Comparison of ENCODE assay signal across 8 mouse cellular contexts in genomic region chr8:124925544-124926266, GRCm38 (mm10). TPM values are rescaled to one million over a fixed set of nuclear protein-coding genes. Genes with fewer than 3 reads are reported as not detected.
A peak's percentile ranks its signal among the peaks of the same experiment; 100 is the strongest.
DNase-seq lines count a peak whose midpoint lies in the region; ATAC-seq and TF ChIP-seq lines count a peak whose summit lies in the region.

No protein-coding gene starts in this region.

- TF ChIP-seq CTCF in thymus, adult 2 months (IDR thresholded peaks at IDR 0.05; ENCODE audit: borderline replicate concordance, control insufficient read depth, extremely low read depth, insufficient read depth, low read length, poor library complexity) = no peak

- peak; percentile 7; the same call in 1 of the 2 replicates for ATAC-seq in heart, embryonic 14.5 days (ENCODE audit: insufficient number of reproducible peaks, insufficient read depth, low FRiP score, low read depth)
- ATAC-seq in liver, embryonic 16.5 days (ENCODE audit: low read depth) = peak; percentile 64
- no peak for ATAC-seq in frontal cortex, adult (ENCODE audit: low TSS enrichment)

- H3K4me2 ChIP-seq in heart, embryonic 14.5 days (ENCODE audit: low read length) = no peak overlapping the region
- H3K4me2 ChIP-seq in liver, embryonic 16.5 days (ENCODE audit: low read depth, low read length) = no peak overlapping the region

- 24% methylated on average over 14 of the region's 14 CpGs for WGBS in heart, embryonic 14.5 days
- WGBS in thymus, adult 2 months = 17% methylated on average over 14 of the region's 14 CpGs
- WGBS in liver, embryonic 16.5 days (ENCODE audit: insufficient replicate concordance) = 19% methylated on average over 14 of the region's 14 CpGs

- peaks cover 60 to 92% of the 10 kb centered on the region in 2 experiments for H3K4me1 ChIP-seq in heart, embryonic 14.5 days (ENCODE audit: control insufficient read depth in 2 of 2, insufficient read depth in 2 of 2, low read length in 2 of 2)
- peaks cover 42% of the 10 kb centered on the region for H3K4me1 ChIP-seq in thymus, adult 2 months (replicated peaks; ENCODE audit: control insufficient read depth, insufficient read depth, low read length)
- peaks cover 35% of the 10 kb centered on the region for H3K4me1 ChIP-seq in liver, embryonic 16.5 days (ENCODE audit: control insufficient read depth, low read depth, low read length)

- peak overlapping the region; percentile 8; the same call in 1 of the 2 replicates for H3K9ac ChIP-seq in heart, embryonic 14.5 days (ENCODE audit: low read length)
- no peak overlapping the region for H3K9ac ChIP-seq in liver, embryonic 16.5 days (ENCODE audit: low read depth, low read length)

- intact Hi-C loops in heart, postnatal 25 days (cut with DNase I) = no loop called here

- no peak for DNase-seq in heart, postnatal 25 days (ENCODE audit: low spot score)
- DNase-seq in thymus, adult 2 months = peak; percentile 26
- DNase-seq in thymus, adult 18-20 months = no peak
- peak; percentile 31 for DNase-seq in yolk sac, embryonic 10.5 days (ENCODE audit: low spot score)
- no peak for DNase-seq in Muller cell, postnatal 12 days (ENCODE audit: inconsistent ontology term)

- TF ChIP-seq POLR2A in thymus, adult 2 months (IDR thresholded peaks at IDR 0.05; ENCODE audit: control insufficient read depth, extremely low read depth, insufficient read depth, low read length, poor library complexity) = no peak

- H3K9me3 ChIP-seq in heart, embryonic 14.5 days (ENCODE audit: control insufficient read depth, low read length) = no peaks in the 10 kb centered on the region
- no peaks in the 10 kb centered on the region for H3K9me3 ChIP-seq in liver, embryonic 16.5 days (replicated peaks; ENCODE audit: control insufficient read depth, low read length)

- no peak overlapping the region for H3K4me3 ChIP-seq in heart, embryonic 14.5 days (ENCODE audit: control insufficient read depth in 1 of 2, insufficient read depth in 1 of 2, low read depth in 1 of 2, low read length in 2 of 2)
- H3K4me3 ChIP-seq in thymus, adult 2 months (ENCODE audit: control insufficient read depth, insufficient read depth, low read length) = no peak overlapping the region
- no peak overlapping the region for H3K4me3 ChIP-seq in liver, embryonic 16.5 days (ENCODE audit: low read depth, low read length)

- H3K27ac ChIP-seq in heart, embryonic 14.5 days (replicated peaks in 1 of 2; ENCODE audit: control insufficient read depth in 1 of 2, insufficient read depth in 1 of 2, low read depth in 2 of 2, low read length in 2 of 2) = peak overlapping the region; percentile 74 to 87
- H3K27ac ChIP-seq in thymus, adult 2 months (ENCODE audit: control insufficient read depth, insufficient read depth, low read length) = no peak overlapping the region
- no peak overlapping the region for H3K27ac ChIP-seq in liver, embryonic 16.5 days (ENCODE audit: low read length)

- peaks cover 7% of the 10 kb centered on the region; the same call in 1 of the 2 replicates for H3K36me3 ChIP-seq in heart, embryonic 14.5 days (ENCODE audit: control insufficient read depth, insufficient read depth, low read length)
- no peaks in the 10 kb centered on the region for H3K36me3 ChIP-seq in thymus, adult 2 months (ENCODE audit: control insufficient read depth, insufficient read depth, low read length)
- H3K36me3 ChIP-seq in liver, embryonic 16.5 days (ENCODE audit: control insufficient read depth, insufficient read depth) = no peaks in the 10 kb centered on the region

- no peaks in the 10 kb centered on the region for H3K27me3 ChIP-seq in heart, embryonic 14.5 days (ENCODE audit: control insufficient read depth, insufficient read depth, low read length)
- H3K27me3 ChIP-seq in thymus, adult 2 months (ENCODE audit: control insufficient read depth, insufficient read depth, low read length) = no peaks in the 10 kb centered on the region
- no peaks in the 10 kb centered on the region for H3K27me3 ChIP-seq in liver, embryonic 16.5 days (ENCODE audit: control insufficient read depth, insufficient read depth, low read depth, low read length)

RNA-seq across cellular contexts. Expression of gene Egln1, which starts 23.4 kb away (rescaled TPM):
- polyA plus RNA-seq in heart, embryonic 14.5 days (2014; fragmentation: Nextera tagmentation; extraction: Ambion mirVana) = 25.5 and 26.0 TPM in 2 replicates
- total RNA-seq in heart, postnatal 25 days (2021) = 100 to 1,000 TPM; 272 to 278 TPM
- polyA plus RNA-seq in thymus, adult 2 months (2012; rRNA removed) = 40.5 and 43.1 TPM in 2 replicates
- 4.8 and 5.1 TPM in 2 replicates for polyA plus RNA-seq in liver, embryonic 16.5 days (2015; fragmentation: Nextera tagmentation; extraction: Ambion mirVana)

RNA-seq across cellular contexts. Expression of gene Sprtn, which starts 28.0 kb away (rescaled TPM):
- 6.5 and 6.8 TPM in 2 replicates for polyA plus RNA-seq in heart, embryonic 14.5 days (2014; fragmentation: Nextera tagmentation; extraction: Ambion mirVana)
- total RNA-seq in heart, postnatal 25 days (2021) = 10 to 100 TPM in 1 of 2 experiments, 1 to 10 TPM in 1; 9.5 to 12.2 TPM
- 26.8 and 27.6 TPM in 2 replicates for polyA plus RNA-seq in thymus, adult 2 months (2012; rRNA removed)
- polyA plus RNA-seq in liver, embryonic 16.5 days (2015; fragmentation: Nextera tagmentation; extraction: Ambion mirVana) = 4.8 and 4.9 TPM in 2 replicates

RNA-seq across cellular contexts. Expression of gene Exoc8, which starts 28.2 kb away (rescaled TPM):
- polyA plus RNA-seq in heart, embryonic 14.5 days (2014; fragmentation: Nextera tagmentation; extraction: Ambion mirVana) = 5.8 and 6.5 TPM in 2 replicates
- total RNA-seq in heart, postnatal 25 days (2021) = 10 to 100 TPM; 18.9 to 19.2 TPM
- 12.0 and 15.2 TPM in 2 replicates for polyA plus RNA-seq in thymus, adult 2 months (2012; rRNA removed)
- polyA plus RNA-seq in liver, embryonic 16.5 days (2015; fragmentation: Nextera tagmentation; extraction: Ambion mirVana) = 3.1 and 3.6 TPM in 2 replicates

Comparison
In these comparisons a context has a peak if more than half of its experiments do, and no peak if none do; other contexts are left out.
1. DNase-seq: peak in thymus, adult 2 months (single experiment) and yolk sac, embryonic 10.5 days (single experiment); none in heart, postnatal 25 days (single experiment), thymus, adult 18-20 months (0 of 2) and Muller cell, postnatal 12 days (single experiment).
2. H3K27ac ChIP-seq: peak in heart, embryonic 14.5 days (2 of 2); none in thymus, adult 2 months (single experiment) and liver, embryonic 16.5 days (single experiment).